Mouse (Mus musculus) cerebellum, adult (tissue): Measurements from ENCODE around the gene Mitf.

Experiments used
- ATAC-seq: cut with Nextera tagmentation; 2 replicates; pipeline ENCODE4 v1.9.2; 2017; ENCODE audit warnings: mild to moderate bottlenecking, moderate library complexity, mixed read lengths; ENCODE audit not compliant: insufficient number of reproducible peaks, low FRiP score, low TSS enrichment

Gene Mitf

GRCm38 (mm10) chr6:97806781-97807743, at the start of gene Mitf:
Mitf (plus strand) TSS chr6:97807052.
- ATAC-seq = peak; percentile 98

- no peak for ATAC-seq
Observed at GRCm38 (mm10) chr6:97757361-97757760, 49.5 kb upstream of the Mitf start.

- ATAC-seq = no peak
Observed at GRCm38 (mm10) chr6:97758884-97759283, 48.0 kb upstream of the Mitf start.

- no peak for ATAC-seq
Observed at GRCm38 (mm10) chr6:97759301-97759700, 47.6 kb upstream of the Mitf start.

GRCm38 (mm10) chr6:97761326-97761725, 45.5 kb upstream of the Mitf start:
- peak; percentile 59 for ATAC-seq

- no peak for ATAC-seq
Observed at GRCm38 (mm10) chr6:97763970-97764369, 42.9 kb upstream of the Mitf start.

GRCm38 (mm10) chr6:97767836-97768235, 39.0 kb upstream of the Mitf start:
- ATAC-seq = no peak

- ATAC-seq = no peak
Observed at GRCm38 (mm10) chr6:97769549-97769948, 37.3 kb upstream of the Mitf start.

- ATAC-seq = no peak
Observed at GRCm38 (mm10) chr6:97781316-97781715, 25.5 kb upstream of the Mitf start.

GRCm38 (mm10) chr6:97782291-97782690, 24.6 kb upstream of the Mitf start:
- ATAC-seq = no peak

- ATAC-seq = no peak
Observed at GRCm38 (mm10) chr6:97786871-97787270, 20.0 kb upstream of the Mitf start.

- no peak for ATAC-seq
Observed at GRCm38 (mm10) chr6:97788361-97788974, 18.4 kb upstream of the Mitf start.

GRCm38 (mm10) chr6:97789700-97790099, 17.2 kb upstream of the Mitf start:
- ATAC-seq = no peak

- no peak for ATAC-seq
Observed at GRCm38 (mm10) chr6:97792104-97792503, 14.7 kb upstream of the Mitf start.

- ATAC-seq = no peak
Observed at GRCm38 (mm10) chr6:97795175-97795574, 11.7 kb upstream of the Mitf start.

GRCm38 (mm10) chr6:97800615-97801014, 6.2 kb upstream of the Mitf start:
- peak; percentile 78 for ATAC-seq

GRCm38 (mm10) chr6:97806051-97806450, 801 bp upstream of the Mitf start:
- ATAC-seq = no peak

GRCm38 (mm10) chr6:97814191-97814590, 7.3 kb downstream of the Mitf start:
- ATAC-seq = no peak

- no peak for ATAC-seq
Observed at GRCm38 (mm10) chr6:97815723-97816122, 8.9 kb downstream of the Mitf start.

- ATAC-seq = no peak
Observed at GRCm38 (mm10) chr6:97816806-97817205, 10.0 kb downstream of the Mitf start.

- no peak for ATAC-seq
Observed at GRCm38 (mm10) chr6:97818128-97818527, 11.3 kb downstream of the Mitf start.

GRCm38 (mm10) chr6:97818948-97819347, 12.1 kb downstream of the Mitf start:
- no peak for ATAC-seq
